Mouse (Mus musculus): ENCODE data around the gene Fuom.

DNA sequence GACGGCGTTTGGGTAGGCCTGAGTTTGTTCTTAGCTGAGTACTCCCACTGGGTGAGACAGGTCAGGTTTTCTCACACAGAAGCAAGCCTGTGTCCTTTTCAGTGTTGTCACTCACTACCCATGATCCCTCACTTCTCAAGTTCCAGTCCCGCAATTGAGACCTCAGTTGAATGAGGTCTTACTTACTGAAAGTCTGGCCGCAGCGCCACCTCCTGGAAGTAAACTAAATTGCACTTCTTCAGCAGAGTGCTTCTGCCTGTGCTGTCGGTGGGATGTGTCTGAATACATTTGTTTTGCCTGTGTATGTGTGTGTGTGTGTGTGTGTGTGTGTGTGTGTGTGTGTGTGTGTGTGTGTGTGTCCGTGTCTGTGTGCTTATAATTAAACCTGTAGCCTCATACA is 39.1 kb downstream of the Fuom start:
- TF ChIP-seq CTCF (conservative IDR thresholded peaks at IDR 0.05; ENCODE audit: low read length): peak; percentile 70
- TF ChIP-seq POU5F1 (IDR thresholded peaks at IDR 0.05; ENCODE audit: borderline replicate concordance, low read length): no peak

Measured in E14TG2a.4 (cell line).